Mouse (Mus musculus): Measurements from ENCODE around the gene Hnrnpa3. TPM values are rescaled to one million over a fixed set of nuclear protein-coding genes. Genes with fewer than 3 reads are reported as not detected.
A peak's percentile ranks its signal among the peaks of the same experiment; 100 is the strongest.

The Hnrnpa3 gene
- polyA plus RNA-seq, 1 experiment: 36.0 TPM

DNA sequence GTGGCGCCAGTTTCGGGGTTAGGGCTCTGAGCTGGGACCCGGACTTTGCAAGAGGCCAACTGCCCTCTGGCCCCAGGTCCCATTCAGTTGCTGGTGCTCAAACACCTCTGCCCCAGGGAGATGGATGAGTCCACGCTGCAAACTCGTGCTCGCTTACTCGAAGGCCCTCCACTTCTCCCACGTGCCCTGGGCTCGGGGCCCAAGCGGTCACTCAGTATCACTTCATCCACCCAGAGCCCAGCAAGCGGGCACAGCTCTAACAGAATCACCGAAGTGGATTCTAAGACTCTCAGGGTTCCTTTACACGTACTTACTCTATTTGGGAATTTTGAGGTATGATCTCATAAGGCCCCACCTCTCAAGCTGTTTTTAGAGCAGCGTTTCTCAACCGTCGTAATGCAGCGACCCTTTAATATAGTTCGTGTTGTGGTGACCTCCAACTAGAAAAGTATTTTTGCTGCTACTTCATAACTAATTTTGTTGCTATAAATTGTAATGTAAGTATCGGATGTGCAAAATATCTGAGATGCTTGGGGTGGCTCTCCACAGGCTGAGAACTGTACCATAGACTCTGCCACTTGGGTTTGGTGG, 46.2 kb downstream of the Hnrnpa3 start:
- DNase-seq: peak; percentile 79
- peak overlapping the region; percentile 99 for H3K4me3 ChIP-seq (replicated peaks; ENCODE audit: extremely low read depth, low read depth, low read length)
- WGBS: 10% methylated on average over 19 of the region's 19 CpGs
- TF ChIP-seq POLR2A (IDR thresholded peaks at IDR 0.05; ENCODE audit: borderline replicate concordance, extremely low read depth, low read depth, low read length): no peak
- no peak for TF ChIP-seq CTCF (IDR thresholded peaks at IDR 0.05; ENCODE audit: insufficient read depth, low read length)
- peaks cover 9% of the 10 kb centered on the region for H3K4me1 ChIP-seq (ENCODE audit: control insufficient read depth, insufficient read depth, low read length)

DNA sequence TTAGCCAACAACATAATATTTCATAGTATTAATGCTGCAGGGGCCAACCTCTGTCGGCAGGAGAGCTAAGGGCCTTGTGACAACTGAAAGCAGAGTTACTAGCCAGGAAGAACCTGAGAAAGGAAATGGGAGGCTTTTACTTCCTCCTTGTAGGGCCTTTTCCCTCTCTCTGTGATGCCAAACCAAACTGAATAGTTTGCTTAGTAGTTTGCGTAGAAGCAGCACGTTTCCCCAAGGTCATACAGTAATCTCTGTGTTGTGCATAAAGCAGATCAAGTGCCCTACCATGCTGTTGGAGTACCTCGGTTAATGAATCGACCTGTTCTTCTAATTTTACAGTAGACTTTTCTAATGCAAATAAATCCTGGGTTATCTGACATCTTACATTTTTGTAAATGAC, 47.4 kb downstream of the Hnrnpa3 start:
- TF ChIP-seq CTCF (IDR thresholded peaks at IDR 0.05; ENCODE audit: insufficient read depth, low read length): no peak
- TF ChIP-seq POLR2A (IDR thresholded peaks at IDR 0.05; ENCODE audit: borderline replicate concordance, extremely low read depth, low read depth, low read length): no peak
- no peak overlapping the region for H3K4me3 ChIP-seq (replicated peaks; ENCODE audit: extremely low read depth, low read depth, low read length)
- 56% methylated on average over 5 of the region's 5 CpGs for WGBS
- no peak for DNase-seq
- peaks cover 3% of the 10 kb centered on the region; the same call in 1 of the 2 replicates for H3K4me1 ChIP-seq (ENCODE audit: control insufficient read depth, insufficient read depth, low read length)

DNA sequence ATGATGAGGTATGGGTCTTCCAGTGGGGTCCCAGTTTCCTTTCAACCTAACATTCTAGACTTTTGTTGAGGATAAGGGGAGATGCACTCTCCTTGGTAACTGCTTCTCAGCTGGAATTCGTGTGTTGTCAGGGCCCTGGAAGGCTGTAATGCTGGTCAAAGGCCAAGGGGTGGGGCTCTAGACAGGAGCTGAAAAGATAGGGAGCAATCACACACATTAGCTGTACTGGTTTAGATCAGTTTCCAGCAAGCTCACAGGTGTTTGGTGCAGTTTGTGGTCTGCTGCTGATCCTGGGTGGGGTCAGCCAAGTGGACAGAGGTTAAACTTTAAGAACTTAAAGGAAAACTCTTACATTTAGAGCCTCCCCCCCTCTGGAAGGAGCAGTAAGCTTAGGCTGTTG, 48.4 kb downstream of the Hnrnpa3 start:
- no peak overlapping the region for H3K4me3 ChIP-seq (replicated peaks; ENCODE audit: extremely low read depth, low read depth, low read length)
- 13% methylated on average over 1 of the region's 1 CpGs for WGBS
- no peak for TF ChIP-seq POLR2A (IDR thresholded peaks at IDR 0.05; ENCODE audit: borderline replicate concordance, extremely low read depth, low read depth, low read length)
- no peak for TF ChIP-seq CTCF (IDR thresholded peaks at IDR 0.05; ENCODE audit: insufficient read depth, low read length)

DNA sequence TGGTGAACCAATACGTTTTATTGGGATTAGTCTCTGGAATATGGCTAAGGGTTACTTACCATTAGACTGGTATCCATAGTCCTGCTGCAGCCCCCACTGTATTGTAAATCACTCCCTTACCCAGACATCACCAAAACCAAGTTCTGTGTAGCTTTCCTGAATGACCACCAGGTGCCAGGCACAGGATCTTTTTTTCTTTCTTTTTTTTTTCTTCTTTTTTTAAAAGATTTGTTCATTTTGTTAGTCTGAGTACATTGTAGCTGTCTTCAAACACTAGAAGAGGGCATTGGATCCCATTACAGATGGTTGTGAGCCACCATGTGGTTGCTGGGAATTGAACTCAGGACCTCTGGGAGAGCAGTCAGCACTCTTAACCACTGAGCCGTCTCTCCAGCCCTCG, 54.0 kb downstream of the Hnrnpa3 start:
- TF ChIP-seq POLR2A (IDR thresholded peaks at IDR 0.05; ENCODE audit: borderline replicate concordance, extremely low read depth, low read depth, low read length) (no peak), CTCF (IDR thresholded peaks at IDR 0.05; ENCODE audit: insufficient read depth, low read length) (no peak)
- H3K4me3 ChIP-seq (replicated peaks; ENCODE audit: extremely low read depth, low read depth, low read length): no peak overlapping the region
- H3K4me1 ChIP-seq (ENCODE audit: control insufficient read depth, insufficient read depth, low read length): no peaks in the 10 kb centered on the region; the same call in 1 of the 2 replicates
- 96% methylated on average over 3 of the region's 3 CpGs for WGBS
- DNase-seq: no peak

More for the DNA sequence above, 48.4 kb downstream of the Hnrnpa3 start:
- 0 out of 2 replicates have a peak, but pooled peaks cover 2% of the 10 kb centered on the region for H3K4me1 ChIP-seq (ENCODE audit: control insufficient read depth, insufficient read depth, low read length)
- DNase-seq: no peak

DNA sequence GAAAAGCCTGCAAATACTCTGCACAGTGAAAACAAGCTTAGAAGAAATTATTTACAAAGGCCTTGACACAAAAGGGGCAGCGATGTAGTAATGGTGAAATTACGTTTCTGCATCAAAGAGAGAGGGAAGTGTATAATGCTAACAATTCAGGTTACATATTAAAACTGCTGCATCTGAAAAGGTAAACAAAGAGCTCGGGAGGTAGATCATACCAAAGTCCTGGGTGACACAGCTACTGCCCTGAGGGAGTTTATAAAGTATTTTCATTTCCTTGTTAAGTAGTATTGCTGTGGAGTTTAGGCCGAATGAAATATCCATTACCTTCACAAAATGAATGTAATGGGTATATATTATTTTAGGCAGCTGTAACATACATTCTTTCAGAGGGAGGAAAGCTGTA, 55.7 kb downstream of the Hnrnpa3 start:
- no peak for DNase-seq
- Histone ChIP-seq H3K4me1 (ENCODE audit: control insufficient read depth, insufficient read depth, low read length) (no peaks in the 10 kb centered on the region; the same call in 1 of the 2 replicates), H3K4me3 (replicated peaks; ENCODE audit: extremely low read depth, low read depth, low read length) (no peak overlapping the region)
- WGBS: 64% methylated on average over 4 of the region's 4 CpGs
- no peak for TF ChIP-seq POLR2A (IDR thresholded peaks at IDR 0.05; ENCODE audit: borderline replicate concordance, extremely low read depth, low read depth, low read length)

DNA sequence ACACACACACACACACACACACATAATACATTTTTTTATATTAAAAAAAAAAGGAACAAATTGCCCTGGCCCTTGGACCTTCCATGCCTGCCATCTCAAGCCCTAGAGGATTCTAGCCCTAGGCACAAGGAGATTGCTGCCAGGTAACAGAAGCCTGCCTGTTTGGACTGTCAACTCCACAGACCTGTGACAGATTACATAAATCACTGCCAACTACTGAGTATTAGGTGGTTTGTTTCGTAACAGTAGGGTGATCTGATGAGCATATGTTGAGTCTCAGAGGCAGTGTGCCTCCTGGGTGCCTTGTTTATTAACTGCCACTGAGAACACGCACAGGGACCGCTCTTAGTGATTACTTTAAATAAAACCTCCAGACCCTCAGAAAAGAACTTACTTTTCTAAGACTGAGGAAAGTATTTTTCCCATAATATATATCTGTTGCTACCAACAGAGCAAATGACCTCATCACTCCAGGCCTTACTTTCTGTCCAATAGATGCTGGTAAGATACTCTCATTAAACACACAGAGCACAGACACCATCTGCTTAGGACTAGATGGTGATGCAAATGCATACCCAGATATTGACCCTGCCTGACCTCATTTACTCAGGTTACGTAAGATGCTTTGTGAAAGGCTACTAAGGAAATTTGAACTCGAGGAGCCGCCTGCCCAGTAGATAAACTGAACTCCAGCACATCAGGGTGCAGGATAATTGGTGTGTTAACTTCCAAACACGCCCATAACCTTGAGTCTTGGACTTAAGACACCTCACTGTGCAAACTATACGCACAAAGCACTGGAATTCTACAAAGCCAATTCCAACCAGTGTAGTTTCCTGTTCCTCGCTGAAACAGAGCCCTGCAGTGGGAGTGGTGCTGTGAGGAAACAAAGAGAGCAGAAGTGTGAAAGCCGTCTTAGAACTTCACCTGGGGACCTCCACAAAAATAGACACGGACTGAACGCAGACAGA, 57.3 kb downstream of the Hnrnpa3 start:
- no peak for DNase-seq
- Histone ChIP-seq H3K4me3 (replicated peaks; ENCODE audit: extremely low read depth, low read depth, low read length) (no peak overlapping the region), H3K4me1 (ENCODE audit: control insufficient read depth, insufficient read depth, low read length) (no peaks in the 10 kb centered on the region; the same call in 1 of the 2 replicates)
- TF ChIP-seq POLR2A (IDR thresholded peaks at IDR 0.05; ENCODE audit: borderline replicate concordance, extremely low read depth, low read depth, low read length): no peak
- no peak for TF ChIP-seq CTCF (IDR thresholded peaks at IDR 0.05; ENCODE audit: insufficient read depth, low read length)
- WGBS: 52% methylated on average over 12 of the region's 12 CpGs

Other genes with a start within 250 kb of the Hnrnpa3 start
- 64.7 and 76.3 TPM in 2 replicates for gene Nfe2l2, start 45.4 kb downstream of the Hnrnpa3 start, polyA plus RNA-seq (2012; rRNA removed)
- 5.7 and 10.3 TPM in 2 replicates for gene Agps, start 172.9 kb downstream of the Hnrnpa3 start, polyA plus RNA-seq (2012; rRNA removed)

All from lung, adult 2 months (tissue).